Mouse (Mus musculus) stomach, embryonic 16.5 days (tissue): ENCODE measurements around the gene Fli1. TPM values are rescaled to one million over a fixed set of nuclear protein-coding genes. Genes with fewer than 3 reads are reported as not detected.

Experiments used
- ATAC-seq: fragments of 200-750 bp; cut with Nextera tagmentation; 2 replicates; pipeline ENCODE4 v1.8.0; 2017; ENCODE audit warnings: moderate number of reproducible peaks, moderate TSS enrichment; ENCODE audit not compliant: insufficient read depth, low FRiP score
- H3K27ac ChIP-seq: fragments of 300-500 bp; sonication (generic); 2 replicates; pipeline ENCODE4 v1.5.1; 2014; ENCODE audit warnings: low read length
- H3K27me3 ChIP-seq: fragments of 300-500 bp; sonication (generic); 2 replicates; pipeline ENCODE4 v1.6.1; 2014; ENCODE audit warnings: low read length, control low read depth, mixed read lengths; ENCODE audit not compliant: control insufficient read depth, insufficient read depth
- H3K36me3 ChIP-seq: fragments of 300-500 bp; sonication (generic); 2 replicates; pipeline ENCODE4 v1.6.1; 2014; ENCODE audit warnings: low read length; ENCODE audit not compliant: control insufficient read depth, insufficient read depth
- H3K4me1 ChIP-seq: fragments of 300-500 bp; sonication (generic); 2 replicates; pipeline ENCODE4 v1.6.1; 2014; ENCODE audit warnings: low read length, control low read depth, mixed read lengths; ENCODE audit not compliant: control insufficient read depth, insufficient read depth
- H3K4me2 ChIP-seq: fragments of 300-500 bp; sonication (generic); 2 replicates; pipeline ENCODE4 v1.6.1; 2014; ENCODE audit warnings: low read depth, low read length, mixed read lengths
- H3K4me3 ChIP-seq: fragments of 300-500 bp; sonication (generic); replicated peaks from 2 replicates; pipeline ENCODE4 v1.5.1; 2014; ENCODE audit warnings: mild to moderate bottlenecking, low read length
- H3K9ac ChIP-seq: fragments of 300-500 bp; sonication (generic); 2 replicates; pipeline ENCODE4 v1.6.1; 2014; ENCODE audit warnings: low read length
- H3K9me3 ChIP-seq: fragments of 300-500 bp; sonication (generic); replicated peaks from 2 replicates; pipeline ENCODE4 v1.6.1; 2016; ENCODE audit warnings: low read length, control low read depth; ENCODE audit not compliant: control insufficient read depth
- WGBS: fragments of 180-500 bp; shearing (Covaris S2); extraction: QIAGEN DNeasy Blood & Tissue Kit; methylation state at CpG from one replicate; pipeline ENCODE4 v1.1.7; 2014; 5-methylcytosine and 5-hydroxymethylcytosine counted together
- polyA plus RNA-seq: library from polyadenylated mRNA; unstranded; fragments of >200 nt; fragmentation: Nextera tagmentation; extraction: Ambion mirVana; gene quantifications from 2 replicates; pipeline ENCODE4 v1.2.1, GENCODE M21; 2015

The Fli1 gene
- polyA plus RNA-seq, 1 experiment from 2014 or later, result 12.8 TPM

GRCm38 (mm10) chr9:32376863-32377590 is 165.6 kb downstream of the Fli1 start:
- Histone ChIP-seq H3K27ac (no peak overlapping the region), H3K4me3 (no peak overlapping the region), H3K4me1 (no peaks in the 10 kb centered on the region), H3K36me3 (no peaks in the 10 kb centered on the region), H3K27me3 (no peaks in the 10 kb centered on the region), H3K4me2 (no peak overlapping the region), H3K9ac (no peak overlapping the region), H3K9me3 (no peaks in the 10 kb centered on the region)
- no peak for ATAC-seq
- WGBS, result 72% methylated on average over 5 of the region's 5 CpGs

- 77% methylated on average over 7 of the region's 7 CpGs for WGBS
- Histone ChIP-seq H3K27ac (no peak overlapping the region), H3K9me3 (no peaks in the 10 kb centered on the region), H3K27me3 (no peaks in the 10 kb centered on the region), H3K4me3 (no peak overlapping the region), H3K4me2 (no peak overlapping the region), H3K36me3 (no peaks in the 10 kb centered on the region), H3K4me1 (no peaks in the 10 kb centered on the region), H3K9ac (no peak overlapping the region)
- no peak for ATAC-seq
These were observed 166.6 kb downstream of the Fli1 start for GRCm38 (mm10) chr9:32376031-32376430.

DNA sequence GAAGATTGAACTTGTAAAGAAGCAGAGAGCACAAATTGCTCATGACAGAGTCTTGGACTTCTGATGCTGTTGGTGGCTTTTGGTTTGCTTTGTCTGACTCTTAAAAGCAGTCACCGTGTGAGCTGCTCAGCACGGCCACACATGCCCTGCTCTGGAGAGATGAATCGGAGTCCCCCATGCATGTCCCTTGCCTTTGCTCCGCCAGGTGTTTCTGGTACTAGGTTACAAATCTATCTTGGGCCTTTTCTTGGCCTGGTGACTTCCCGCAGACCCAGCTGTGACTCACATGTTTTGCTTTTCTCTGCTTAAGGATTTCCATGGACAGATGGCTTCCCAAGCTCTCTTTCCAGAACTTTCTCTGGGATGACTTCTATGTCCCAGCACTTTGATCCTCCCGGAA is 169.0 kb downstream of the Fli1 start:
- H3K9me3 ChIP-seq, result no peaks in the 10 kb centered on the region
- 88% methylated on average over 6 of the region's 6 CpGs for WGBS
- H3K27me3 ChIP-seq, result no peaks in the 10 kb centered on the region
- H3K36me3 ChIP-seq, result no peaks in the 10 kb centered on the region
- no peak for ATAC-seq
- H3K27ac ChIP-seq, result no peak overlapping the region
- no peak overlapping the region for H3K4me3 ChIP-seq
- H3K4me2 ChIP-seq, result no peak overlapping the region
- H3K4me1 ChIP-seq, result no peaks in the 10 kb centered on the region
- H3K9ac ChIP-seq, result no peak overlapping the region

Other genes with a start within 250 kb of the Fli1 start
- 0.05 and 0.16 TPM in 2 replicates for gene Kcnj5, start 198.5 kb downstream of the Fli1 start, polyA plus RNA-seq
- not detected in 2 replicates for gene Kcnj1, start 170.4 kb downstream of the Fli1 start, polyA plus RNA-seq
- 36.0 and 43.7 TPM in 2 replicates for gene Ets1, start 93.4 kb upstream of the Fli1 start, polyA plus RNA-seq